Mouse (Mus musculus): Measurements from ENCODE around the gene Ptpn6. TPM values are rescaled to one million over a fixed set of nuclear protein-coding genes. Genes with fewer than 3 reads are reported as not detected.

The Ptpn6 gene
- total RNA-seq, 1 experiment = 16.5 TPM

DNA sequence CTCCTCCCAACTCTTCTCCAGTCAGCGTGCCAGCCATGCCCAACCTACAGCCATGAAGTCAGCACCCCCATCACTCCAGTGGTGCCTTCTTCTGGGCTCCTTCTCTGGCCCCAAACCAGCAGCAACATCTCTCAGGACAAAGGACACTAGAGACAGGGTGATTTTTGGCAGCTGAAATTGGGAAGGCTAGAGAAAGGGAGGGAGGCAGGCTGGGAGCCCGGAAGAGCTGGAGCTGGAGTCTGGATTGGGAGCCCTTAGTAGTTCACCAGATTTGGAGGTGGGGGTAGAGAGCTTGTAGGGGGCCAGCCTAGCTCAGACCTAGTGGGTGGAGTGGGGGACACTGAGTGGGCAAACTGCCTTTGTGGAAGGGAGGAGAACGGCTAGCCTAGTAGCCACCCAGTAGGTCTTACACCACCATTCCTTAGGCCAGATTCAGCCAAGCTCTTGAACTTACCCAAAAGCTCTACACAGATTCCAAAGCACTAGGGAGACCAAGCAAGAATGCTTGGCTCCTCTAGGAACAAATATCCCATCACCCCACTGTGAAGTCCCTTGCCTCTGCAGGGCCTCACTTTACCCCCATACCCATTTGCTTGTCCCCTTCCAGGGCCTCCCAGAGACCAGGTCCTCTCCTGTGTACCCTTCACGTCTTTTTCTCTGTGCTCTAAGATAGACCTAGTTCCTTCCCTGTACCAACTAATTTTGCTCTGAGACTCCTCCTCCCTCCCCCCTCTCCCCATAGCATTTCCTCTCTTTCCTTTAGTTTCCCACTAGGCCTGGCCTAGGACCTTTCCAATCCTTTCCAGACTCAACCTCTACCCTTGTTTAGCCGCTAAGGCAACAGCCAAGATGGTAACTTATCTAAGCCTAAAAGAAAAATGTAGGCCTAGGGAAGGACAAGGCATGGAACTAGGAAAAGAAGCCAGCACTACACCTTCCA, 19.7 kb upstream of the Ptpn6 start:
- H3K9me3 ChIP-seq (ENCODE audit: control insufficient read depth, insufficient read depth, low read depth, low read length) = no peaks in the 10 kb centered on the region
- TF ChIP-seq CHD2 (IDR thresholded peaks at IDR 0.05; ENCODE audit: low read depth, low read length) (no peak), ZC3H11A (IDR thresholded peaks at IDR 0.05; ENCODE audit: borderline replicate concordance, low read depth, low read length) (no peak), HCFC1 (IDR thresholded peaks at IDR 0.05; ENCODE audit: borderline replicate concordance, insufficient read depth, low read length) (no peak), MAFK (IDR thresholded peaks at IDR 0.05; ENCODE audit: insufficient read depth, low read depth, low read length) (no peak), ZNF384 (IDR thresholded peaks at IDR 0.05; ENCODE audit: low read depth, low read length) (no peak)
- H3K27ac ChIP-seq (ENCODE audit: insufficient read depth, low read depth, low read length, poor library complexity, severe bottlenecking) = no peak overlapping the region
- in situ Hi-C loops (cut with MboI; ENCODE audit: low sequenced_read_pairs in 2 of 2, unreplicated experiment in 2 of 2) = no loop called here
- H3K36me3 ChIP-seq (ENCODE audit: control insufficient read depth, insufficient read depth, low read length, poor library complexity, severe bottlenecking) = no peaks in the 10 kb centered on the region; the same call in 1 of the 2 replicates
- no peak overlapping the region for H3K9ac ChIP-seq (ENCODE audit: insufficient read depth, low read depth, low read length, poor library complexity, severe bottlenecking)
- no peak for DNase-seq (ENCODE audit: low read depth, low spot score)
- H3K4me3 ChIP-seq (ENCODE audit: insufficient read depth in 1 of 2, low read depth in 1 of 2, low read length in 2 of 2, poor library complexity in 1 of 2, severe bottlenecking in 1 of 2) = no peak overlapping the region
- peaks cover 6 to 13% of the 10 kb centered on the region in 2 experiments; a peak in 3 of 4 replicates for H3K4me1 ChIP-seq (ENCODE audit: control insufficient read depth in 2 of 2, insufficient read depth in 2 of 2, low read length in 2 of 2, poor library complexity in 1 of 2)

DNA sequence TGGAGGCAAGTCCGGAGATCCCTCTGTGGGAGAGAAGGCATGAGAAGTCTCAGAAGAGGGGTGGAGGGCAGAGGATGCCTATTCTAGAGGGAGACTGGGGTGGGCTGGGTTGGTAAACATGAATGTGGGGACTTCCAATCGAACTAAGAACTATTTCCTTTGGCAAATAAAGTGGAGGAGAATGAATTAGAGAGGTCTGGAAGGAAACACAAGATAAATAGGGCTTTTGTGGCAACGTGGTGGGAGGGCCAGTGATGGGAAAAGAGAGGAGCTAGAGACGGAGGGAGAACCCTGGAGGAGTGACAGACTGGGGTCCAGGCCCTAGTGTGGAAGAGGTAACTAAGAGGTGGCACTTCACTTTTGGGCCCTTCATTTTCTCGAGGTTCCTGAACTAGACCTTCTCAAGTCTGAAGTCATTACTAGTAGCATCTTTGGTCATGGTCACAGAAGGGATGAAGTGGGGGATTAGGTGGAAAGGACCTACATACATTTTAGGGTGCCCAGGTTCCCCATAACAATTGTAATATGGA, 18.9 kb upstream of the Ptpn6 start:
- H3K4me1 ChIP-seq (ENCODE audit: control insufficient read depth in 2 of 2, insufficient read depth in 2 of 2, low read length in 2 of 2, poor library complexity in 1 of 2) = peaks cover 6 to 13% of the 10 kb centered on the region in 2 experiments; a peak in 3 of 4 replicates
- peak overlapping the region; percentile 95; the same call in 1 of the 2 replicates for H3K9ac ChIP-seq (ENCODE audit: insufficient read depth, low read depth, low read length, poor library complexity, severe bottlenecking)
- in situ Hi-C loops (cut with MboI; ENCODE audit: low sequenced_read_pairs in 2 of 2, unreplicated experiment in 2 of 2) = no loop called here
- H3K9me3 ChIP-seq (ENCODE audit: control insufficient read depth, insufficient read depth, low read depth, low read length) = no peaks in the 10 kb centered on the region
- no peaks in the 10 kb centered on the region; the same call in 1 of the 2 replicates for H3K36me3 ChIP-seq (ENCODE audit: control insufficient read depth, insufficient read depth, low read length, poor library complexity, severe bottlenecking)
- TF ChIP-seq MAFK (IDR thresholded peaks at IDR 0.05; ENCODE audit: insufficient read depth, low read depth, low read length) = no peak
- TF ChIP-seq ZNF384 (IDR thresholded peaks at IDR 0.05; ENCODE audit: low read depth, low read length) = no peak
- TF ChIP-seq CHD2 (IDR thresholded peaks at IDR 0.05; ENCODE audit: low read depth, low read length) = no peak
- TF ChIP-seq HCFC1 (IDR thresholded peaks at IDR 0.05; ENCODE audit: borderline replicate concordance, insufficient read depth, low read length) = no peak
- TF ChIP-seq ZC3H11A (IDR thresholded peaks at IDR 0.05; ENCODE audit: borderline replicate concordance, low read depth, low read length) = no peak
- DNase-seq (ENCODE audit: low read depth, low spot score) = no peak
- peak overlapping the region; percentile 73 to 96; a peak in 3 of 4 replicates for H3K4me3 ChIP-seq (ENCODE audit: insufficient read depth in 1 of 2, low read depth in 1 of 2, low read length in 2 of 2, poor library complexity in 1 of 2, severe bottlenecking in 1 of 2)
- no peak overlapping the region for H3K27ac ChIP-seq (ENCODE audit: insufficient read depth, low read depth, low read length, poor library complexity, severe bottlenecking)

- DNase-seq (ENCODE audit: low read depth, low spot score) = no peak
- peaks cover 6 to 13% of the 10 kb centered on the region in 2 experiments; a peak in 3 of 4 replicates for H3K4me1 ChIP-seq (ENCODE audit: control insufficient read depth in 2 of 2, insufficient read depth in 2 of 2, low read length in 2 of 2, poor library complexity in 1 of 2)
- H3K9me3 ChIP-seq (ENCODE audit: control insufficient read depth, insufficient read depth, low read depth, low read length) = no peaks in the 10 kb centered on the region
- no peak for TF ChIP-seq HCFC1 (IDR thresholded peaks at IDR 0.05; ENCODE audit: borderline replicate concordance, insufficient read depth, low read length)
- TF ChIP-seq ZC3H11A (IDR thresholded peaks at IDR 0.05; ENCODE audit: borderline replicate concordance, low read depth, low read length) = no peak
- TF ChIP-seq MAFK (IDR thresholded peaks at IDR 0.05; ENCODE audit: insufficient read depth, low read depth, low read length) = no peak
- no peak for TF ChIP-seq ZNF384 (IDR thresholded peaks at IDR 0.05; ENCODE audit: low read depth, low read length)
- no peak for TF ChIP-seq CHD2 (IDR thresholded peaks at IDR 0.05; ENCODE audit: low read depth, low read length)
- H3K36me3 ChIP-seq (ENCODE audit: control insufficient read depth, insufficient read depth, low read length, poor library complexity, severe bottlenecking) = no peaks in the 10 kb centered on the region; the same call in 1 of the 2 replicates
- peak overlapping the region; percentile 73 to 96 for H3K4me3 ChIP-seq (ENCODE audit: insufficient read depth in 1 of 2, low read depth in 1 of 2, low read length in 2 of 2, poor library complexity in 1 of 2, severe bottlenecking in 1 of 2)
- H3K9ac ChIP-seq (ENCODE audit: insufficient read depth, low read depth, low read length, poor library complexity, severe bottlenecking) = peak overlapping the region; percentile 95
- in situ Hi-C loops (cut with MboI; ENCODE audit: low sequenced_read_pairs in 2 of 2, unreplicated experiment in 2 of 2) = no loop called here
- H3K27ac ChIP-seq (ENCODE audit: insufficient read depth, low read depth, low read length, poor library complexity, severe bottlenecking) = peak overlapping the region; percentile 81
Observed at GRCm38 (mm10) chr6:124756652-124757350, 18.3 kb upstream of the Ptpn6 start.

GRCm38 (mm10) chr6:124755831-124756595, 17.5 kb upstream of the Ptpn6 start, which contains the start of the genes Gm45234 and Atn1:
Gene Gm45234, minus strand, starts transcription at chr6:124756021.
Gene Atn1, minus strand, starts transcription at chr6:124756524.
- in situ Hi-C loops (cut with MboI; ENCODE audit: low sequenced_read_pairs in 2 of 2, unreplicated experiment in 2 of 2) = no loop called here
- no peak for DNase-seq (ENCODE audit: low read depth, low spot score)
- Histone ChIP-seq H3K4me1 (ENCODE audit: control insufficient read depth in 2 of 2, insufficient read depth in 2 of 2, low read length in 2 of 2, poor library complexity in 1 of 2) (peaks cover 6 to 13% of the 10 kb centered on the region in 2 experiments; a peak in 3 of 4 replicates), H3K9me3 (ENCODE audit: control insufficient read depth, insufficient read depth, low read depth, low read length) (no peaks in the 10 kb centered on the region), H3K4me3 (ENCODE audit: insufficient read depth in 1 of 2, low read depth in 1 of 2, low read length in 2 of 2, poor library complexity in 1 of 2, severe bottlenecking in 1 of 2) (peak within 1 kb of the TSS; percentile 73 to 96), H3K27ac (ENCODE audit: insufficient read depth, low read depth, low read length, poor library complexity, severe bottlenecking) (peak within 1 kb of the TSS; percentile 81), H3K36me3 (ENCODE audit: control insufficient read depth, insufficient read depth, low read length, poor library complexity, severe bottlenecking) (no peaks in the 10 kb centered on the region), H3K9ac (ENCODE audit: insufficient read depth, low read depth, low read length, poor library complexity, severe bottlenecking) (peak within 1 kb of the TSS; percentile 95)
- TF ChIP-seq HCFC1 (IDR thresholded peaks at IDR 0.05; ENCODE audit: borderline replicate concordance, insufficient read depth, low read length) (0 out of 2 replicates have a peak, but pooled peaks have one; percentile 46), MAFK (IDR thresholded peaks at IDR 0.05; ENCODE audit: insufficient read depth, low read depth, low read length) (no peak)

Measured in ES-E14 (cell line).